Mouse (Mus musculus) effector memory CD4-positive, alpha-beta T cell, adult 5 months (primary cell): ENCODE measurements around the gene Gm17660. TPM values are rescaled to one million over a fixed set of nuclear protein-coding genes. Genes with fewer than 3 reads are reported as not detected.

Experiments used
- polyA plus RNA-seq: library from polyadenylated mRNA; unstranded; fragments of 100-300 nt; shearing (Covaris generic); gene quantifications from one replicate; pipeline ENCODE4 v1.2.1, GENCODE M21; 2017

Gm17660 gene
- polyA plus RNA-seq = not detected

DNA sequence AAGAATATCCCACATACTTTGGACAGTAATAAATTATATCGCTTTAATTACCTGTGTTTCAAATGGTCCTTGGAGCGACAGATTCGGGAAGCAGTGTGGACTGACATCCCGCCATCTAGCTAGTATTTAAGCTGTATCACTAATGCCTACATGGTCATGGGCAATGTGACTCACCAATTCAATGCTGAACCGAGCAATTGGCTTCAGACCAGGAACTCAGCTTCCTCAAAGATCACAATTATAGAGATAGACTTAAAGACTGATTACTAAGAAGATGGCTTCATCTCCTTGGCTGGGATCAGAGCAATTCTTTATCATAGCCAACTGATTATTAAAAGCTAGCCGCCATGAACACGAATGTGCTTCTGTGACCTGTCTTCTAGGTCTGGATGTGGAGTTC is at the start of gene Gm17660:
TSS of gene Gm17660 (minus strand) at position 101 of the 400 bp plus-strand sequence.

DNA sequence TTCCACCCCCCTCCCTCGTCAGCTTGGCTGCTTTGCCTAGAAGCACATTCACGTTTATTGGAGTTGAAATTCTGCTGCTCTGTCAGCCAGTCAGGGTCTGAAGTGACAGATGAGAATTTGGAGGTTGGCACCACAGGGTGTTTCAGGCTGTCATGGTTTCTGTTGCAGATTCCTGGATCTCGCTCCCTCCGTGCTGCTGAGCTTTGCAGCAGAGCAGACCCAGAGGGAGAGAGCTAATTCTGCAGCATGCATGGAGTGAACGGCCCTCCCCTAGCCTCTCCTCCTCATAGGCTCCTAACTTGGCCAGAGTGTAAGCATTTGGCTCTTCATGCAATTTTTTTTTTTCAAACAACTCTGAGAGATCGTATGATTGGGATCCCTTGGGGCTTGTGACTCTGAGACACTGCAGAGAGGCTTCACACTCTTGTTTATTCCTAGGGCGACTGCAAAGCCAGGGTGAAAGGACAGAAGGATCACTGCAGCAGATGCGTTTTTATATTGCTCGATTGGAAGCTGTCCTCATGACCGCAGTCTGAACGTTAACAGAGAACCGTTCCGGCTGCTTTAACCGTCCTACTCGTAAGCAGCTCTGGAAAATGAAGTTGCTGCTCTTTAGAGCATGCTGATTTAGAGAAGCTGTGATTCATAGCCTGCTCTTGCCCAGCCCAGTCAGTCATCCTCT is 36.2 kb upstream of the Gm17660 start, which contains the start of gene Sparcl1:
TSS of gene Sparcl1 (minus strand) at position 243 of the 682 bp plus-strand sequence.

DNA sequence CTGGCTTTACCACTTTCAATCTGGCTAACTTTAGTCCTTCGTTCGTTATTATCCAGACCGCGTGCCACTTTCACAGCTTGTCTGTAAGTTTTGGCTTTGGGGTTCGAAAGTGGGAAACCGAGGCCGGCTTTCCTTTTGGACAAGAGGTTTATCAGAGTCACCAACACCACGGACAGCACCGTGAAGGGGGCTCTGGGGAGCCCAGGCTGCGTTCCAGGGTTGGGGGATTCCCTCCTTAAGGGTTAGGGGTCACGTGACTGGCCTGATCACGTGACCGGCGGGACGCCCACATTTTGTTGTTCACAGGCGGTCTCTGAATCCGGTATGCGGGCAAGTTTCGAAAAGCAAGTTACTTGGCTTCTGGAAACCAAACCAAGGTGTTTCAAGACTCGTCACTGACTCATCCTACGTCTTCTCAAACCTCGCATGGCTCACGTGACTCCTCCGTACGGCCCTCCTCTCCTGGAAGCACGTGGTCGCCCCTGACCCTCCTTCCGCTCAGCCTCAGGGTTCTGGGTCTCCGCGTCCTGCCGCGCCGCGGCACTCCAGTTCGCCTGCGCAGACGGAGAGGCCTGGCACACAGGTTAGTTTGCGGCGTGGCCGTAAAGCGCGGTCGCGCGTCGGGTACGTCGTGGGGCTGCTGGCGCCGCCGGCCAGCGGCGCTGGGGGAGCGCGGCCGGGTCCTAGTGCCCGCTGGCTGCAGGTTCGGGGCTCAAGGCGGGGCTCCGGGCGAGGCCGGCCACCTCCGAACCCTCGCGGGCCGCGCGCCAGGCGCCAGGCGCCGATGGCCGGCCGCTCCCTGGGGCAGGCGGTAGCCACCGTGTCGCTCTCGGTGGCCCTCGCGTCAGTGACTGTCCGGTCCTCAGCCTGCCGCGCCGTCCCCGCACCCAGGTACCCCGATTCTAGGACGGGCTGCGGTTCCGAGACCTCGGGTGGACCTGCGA is 30.9 kb downstream of the Gm17660 start, which contains the start of gene Nudt9:
TSS of gene Nudt9 (plus strand) at position 51 of the 944 bp plus-strand sequence.

DNA sequence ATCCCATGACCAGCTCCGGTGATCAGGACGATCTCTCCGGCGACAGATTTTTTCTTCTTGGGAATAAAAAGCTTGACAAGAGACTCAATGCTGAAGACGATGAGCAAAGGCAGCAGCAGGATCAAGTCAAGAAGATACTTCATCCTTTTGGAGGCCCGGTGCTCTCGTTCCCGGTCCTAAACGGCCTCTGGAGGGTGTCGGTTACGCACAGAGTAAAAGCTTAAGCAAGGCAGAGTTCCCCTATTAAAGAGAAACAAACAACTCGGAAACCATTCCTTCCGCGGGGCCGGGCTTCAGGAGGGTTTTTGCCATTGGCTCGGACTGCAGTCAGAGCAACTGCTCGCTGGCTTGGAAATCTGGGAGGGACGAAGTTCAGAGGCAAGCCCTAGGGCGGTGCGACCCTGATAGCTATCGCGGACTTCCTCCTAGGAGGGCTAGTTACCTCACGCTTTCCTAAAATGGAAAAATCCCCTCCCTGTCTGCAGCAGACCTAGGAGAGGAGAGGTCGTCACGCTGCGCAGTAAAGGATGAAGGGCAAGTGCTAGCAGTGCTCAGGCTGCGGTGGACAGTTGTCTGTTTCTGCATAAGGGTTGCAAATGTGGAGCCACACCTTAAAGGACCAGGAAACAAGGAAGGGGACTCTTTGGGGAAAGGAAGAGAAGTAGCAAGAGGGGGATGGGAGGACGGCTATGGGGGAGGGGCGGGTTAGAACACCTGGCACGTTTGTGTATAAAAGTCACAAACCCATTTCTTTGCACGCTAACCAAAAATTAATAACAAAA is 55.6 kb downstream of the Gm17660 start, which contains the start of gene Hsd17b11:
TSS of gene Hsd17b11 (minus strand) at position 323 of the 782 bp plus-strand sequence.

Other genes with a start within 250 kb of the Gm17660 start
- gene Klhl8, start 166.3 kb downstream of the Gm17660 start, polyA plus RNA-seq = 2.7 TPM
- gene Hsd17b13, start 100.2 kb downstream of the Gm17660 start, polyA plus RNA-seq = not detected
- gene Hsd17b11, start 55.7 kb downstream of the Gm17660 start, polyA plus RNA-seq = 2.4 TPM
- 46.1 TPM for gene Nudt9, start 31.3 kb downstream of the Gm17660 start, polyA plus RNA-seq
- gene Sparcl1, start 36.1 kb upstream of the Gm17660 start, polyA plus RNA-seq = not detected
- gene Dspp, start 93.1 kb upstream of the Gm17660 start, polyA plus RNA-seq = not detected
- not detected for gene Dmp1, start 125.0 kb upstream of the Gm17660 start, polyA plus RNA-seq
- not detected for gene Ibsp, start 221.6 kb upstream of the Gm17660 start, polyA plus RNA-seq
- gene Mepe, start 247.7 kb upstream of the Gm17660 start, polyA plus RNA-seq = not detected